Mouse (Mus musculus) lung, postnatal 0 days (tissue): ENCODE results near the gene Lgals4. TPM values are rescaled to one million over a fixed set of nuclear protein-coding genes. Genes with fewer than 3 reads are reported as not detected.
A peak's percentile ranks its signal among the peaks of the same experiment; 100 is the strongest.

Experiments used
- ATAC-seq: fragments of 200-750 bp; cut with Nextera tagmentation; 2 replicates; pipeline ENCODE4 v1.8.0; 2017; ENCODE audit warnings: moderate library complexity
- DNase-seq: peaks from one replicate; pipeline ENCODE4 v3.0.0-alpha.2; 2016; ENCODE audit warnings: low spot score
- H3K27ac ChIP-seq: fragments of 300-500 bp; sonication (generic); 2 replicates; pipeline ENCODE4 v1.5.1; 2014; ENCODE audit warnings: antibody characterized with exemption, mild to moderate bottlenecking, low read length, mixed read lengths
- H3K27me3 ChIP-seq: fragments of 300-500 bp; sonication (generic); replicated peaks from 2 replicates; pipeline ENCODE4 v1.6.1; 2014; ENCODE audit warnings: low read length, mixed read lengths; ENCODE audit not compliant: insufficient read depth
- H3K36me3 ChIP-seq: fragments of 300-500 bp; sonication (generic); 2 replicates; pipeline ENCODE4 v1.6.1; 2014; ENCODE audit warnings: low read length, mixed read lengths; ENCODE audit not compliant: insufficient read depth
- H3K4me1 ChIP-seq: fragments of 300-500 bp; sonication (generic); 2 replicates; pipeline ENCODE4 v1.6.1; 2014; ENCODE audit warnings: antibody characterized with exemption, low read depth, low read length, mixed read lengths; ENCODE audit not compliant: insufficient read depth
- H3K4me2 ChIP-seq: fragments of 300-500 bp; sonication (generic); replicated peaks from 2 replicates; pipeline ENCODE4 v1.6.1; 2014; ENCODE audit warnings: low read depth, mild to moderate bottlenecking, low read length, moderate library complexity, mixed read lengths
- H3K4me3 ChIP-seq: fragments of 300-500 bp; sonication (generic); 2 replicates; pipeline ENCODE4 v1.5.1; 2014; ENCODE audit warnings: low read depth, low read length
- H3K9ac ChIP-seq: fragments of 300-500 bp; sonication (generic); replicated peaks from 2 replicates; pipeline ENCODE4 v1.6.1; 2014; ENCODE audit warnings: low read depth, mild to moderate bottlenecking
- H3K9me3 ChIP-seq: fragments of 300-500 bp; sonication (generic); 2 replicates; pipeline ENCODE4 v1.6.1; 2016; ENCODE audit warnings: low read length, mixed read lengths
- CTCF ChIP-seq: IDR thresholded peaks from 2 replicates; pipeline ENCODE4 v1.5.1; 2016; ENCODE audit warnings: antibody characterized with exemption, mild to moderate bottlenecking
- EP300 ChIP-seq: IDR thresholded peaks from 2 replicates; pipeline ENCODE4 v1.6.1; 2016; ENCODE audit warnings: antibody characterized with exemption, mild to moderate bottlenecking, control low read depth
- WGBS: fragments of 180-500 bp; shearing (Covaris S2); extraction: QIAGEN DNeasy Blood & Tissue Kit; methylation state at CpG from one replicate; pipeline ENCODE4 v1.1.7; 2014; 5-methylcytosine and 5-hydroxymethylcytosine counted together
- polyA plus RNA-seq: library from polyadenylated mRNA; unstranded; fragments of >200 nt; fragmentation: Nextera tagmentation; extraction: Ambion mirVana; gene quantifications from 2 replicates; pipeline ENCODE4 v1.2.1, GENCODE M21; 2015

Lgals4 gene
- polyA plus RNA-seq, 1 experiment from 2014 or later = 15.6 TPM

GRCm38 (mm10) chr7:28886486-28886885, 52.8 kb downstream of the Lgals4 start:
- H3K9ac ChIP-seq = no peak overlapping the region
- H3K4me1 ChIP-seq = peaks cover 4% of the 10 kb centered on the region
- no peak for DNase-seq
- no peak for ATAC-seq
- 0 out of 2 replicates have a peak, but pooled peaks cover under 1% of the 10 kb centered on the region for H3K36me3 ChIP-seq
- H3K4me2 ChIP-seq = no peak overlapping the region
- H3K9me3 ChIP-seq = no peaks in the 10 kb centered on the region
- WGBS = 20% methylated on average over 14 of the region's 14 CpGs
- peaks cover 19% of the 10 kb centered on the region; the same call in 1 of the 2 replicates for H3K27me3 ChIP-seq
- H3K27ac ChIP-seq = no peak overlapping the region
- no peak overlapping the region for H3K4me3 ChIP-seq
- TF ChIP-seq CTCF (no peak), EP300 (no peak)

GRCm38 (mm10) chr7:28888701-28889161, 55.1 kb downstream of the Lgals4 start:
- Histone ChIP-seq H3K36me3 (peaks cover 23% of the 10 kb centered on the region), H3K4me3 (peak overlapping the region; percentile 10; the same call in 1 of the 2 replicates), H3K27ac (no peak overlapping the region), H3K9ac (no peak overlapping the region), H3K4me2 (peak overlapping the region; percentile 37), H3K4me1 (peaks cover 4% of the 10 kb centered on the region), H3K9me3 (no peaks in the 10 kb centered on the region), H3K27me3 (peaks cover 19% of the 10 kb centered on the region; the same call in 1 of the 2 replicates)
- ATAC-seq (0 out of 2 replicates have a peak, but pooled peaks have one; percentile 9), DNase-seq (no peak)
- TF ChIP-seq EP300 (no peak), CTCF (no peak)
- WGBS = 3% methylated on average over 23 of the region's 27 CpGs

Other genes starting within 250 kb of the Lgals4 start
- gene Samd4b, start 235.7 kb upstream of the Lgals4 start, polyA plus RNA-seq = 12.9 and 13.4 TPM in 2 replicates
- 36.3 and 38.2 TPM in 2 replicates for gene Pak4, start 235.7 kb upstream of the Lgals4 start, polyA plus RNA-seq
- not detected in 2 replicates for gene Acp7, start 202.5 kb upstream of the Lgals4 start, polyA plus RNA-seq
- gene Fbxo27, start 141.0 kb upstream of the Lgals4 start, polyA plus RNA-seq = 2.3 and 2.8 TPM in 2 replicates
- 10.9 and 11.0 TPM in 2 replicates for gene Fbxo17, start 117.0 kb upstream of the Lgals4 start, polyA plus RNA-seq
- 99.7 and 101 TPM in 2 replicates for gene Mrps12, start 92.0 kb upstream of the Lgals4 start, polyA plus RNA-seq
- gene Sars2, start 91.9 kb upstream of the Lgals4 start, polyA plus RNA-seq = 6.0 and 7.0 TPM in 2 replicates
- not detected in 2 replicates for gene Ccer2, start 77.7 kb upstream of the Lgals4 start, polyA plus RNA-seq
- 55.4 and 57.1 TPM in 2 replicates for gene Sirt2, start 67.1 kb upstream of the Lgals4 start, polyA plus RNA-seq
- 42.3 and 42.7 TPM in 2 replicates for gene Nfkbib, start 66.3 kb upstream of the Lgals4 start, polyA plus RNA-seq
- 10.2 and 12.9 TPM in 2 replicates for gene Rinl, start 44.9 kb upstream of the Lgals4 start, polyA plus RNA-seq
- 151 and 154 TPM in 2 replicates for gene Hnrnpl, start 25.3 kb upstream of the Lgals4 start, polyA plus RNA-seq
- 287 and 308 TPM in 2 replicates for gene Ech1, start 8.6 kb upstream of the Lgals4 start, polyA plus RNA-seq
- gene Lgals7, start 30.0 kb downstream of the Lgals4 start, polyA plus RNA-seq = 2.2 and 3.0 TPM in 2 replicates
- gene Capn12, start 47.6 kb downstream of the Lgals4 start, polyA plus RNA-seq = 0.27 and 0.33 TPM in 2 replicates
- gene Actn4, start 128.5 kb downstream of the Lgals4 start, polyA plus RNA-seq = 202 and 218 TPM in 2 replicates
- 287 and 294 TPM in 2 replicates for gene Eif3k, start 148.0 kb downstream of the Lgals4 start, polyA plus RNA-seq
- 2.0 and 3.5 TPM in 2 replicates for gene Map4k1, start 148.2 kb downstream of the Lgals4 start, polyA plus RNA-seq